Mouse (Mus musculus) limb, embryonic 10.5 days (tissue): ENCODE results near the gene Gm11146. TPM values are rescaled to one million over a fixed set of nuclear protein-coding genes. Genes with fewer than 3 reads are reported as not detected.

Experiments used
- microRNA counts: library from miRNA; unstranded; fragments of <30 nt; microRNA quantifications from one replicate; lab custom pipeline; 2017
- microRNA-seq: library from miRNA; unstranded; fragments of <30 nt; microRNA quantifications from one replicate; pipeline ENCODE4, GENCODE M21; 2017
- polyA plus RNA-seq: library from polyadenylated mRNA; unstranded; fragments of >200 nt; fragmentation: Nextera tagmentation; extraction: Ambion mirVana; gene quantifications from 2 replicates; pipeline ENCODE4 v1.2.1, GENCODE M21; 2016

Gene Gm11146
- polyA plus RNA-seq, 1 experiment from 2014 or later = not detected

MicroRNA genes within 50 kb of the gene (microRNA counts, 519-probe panel; counts per million panel counts)
- 7,696 counts per million, percentile 98 among the panel's probes with 10 or more counts for microRNA mmu-miR-125b-5p (lab: Ali Mortazavi, UCI)
- 6,075 counts per million, percentile 93 among the panel's probes with 10 or more counts for microRNA mmu-miR-99a (lab: Ali Mortazavi, UCI)

Small RNA genes within 50 kb of the gene (microRNA-seq; reads per million reads assigned to microRNA genes)
- gene Mir125b-2 (173 reads per million, percentile 56 among the genes with 10 or more reads in this experiment), gene Mir99a (17,834 reads per million, percentile 97 among the genes with 10 or more reads in this experiment), gene Mirlet7c-1 (16.4 reads per million, percentile 26 among the genes with 10 or more reads in this experiment)
